Mouse (Mus musculus): ENCODE measurements around the gene Olfr250.
"Not testable (repeated sequence)": the region's sequence is repeated elsewhere in the genome, so short reads cannot be mapped to it uniquely, and the experiment has no call there.

Olfr250 gene

GRCm38 (mm10) chr9:38366596-38366995 lies at the start of gene Olfr250:
Gene Olfr250 (plus strand): TSS chr9:38366896.
- no peak for DNase-seq (ENCODE audit: low spot score in 2 of 2)

- no peak for DNase-seq (ENCODE audit: low spot score in 2 of 2)
Observed at GRCm38 (mm10) chr9:38328760-38329159, 37.9 kb upstream of the Olfr250 start, which contains the start of gene Olfr25. Gene Olfr25 (plus strand): TSS chr9:38329060.

DNA sequence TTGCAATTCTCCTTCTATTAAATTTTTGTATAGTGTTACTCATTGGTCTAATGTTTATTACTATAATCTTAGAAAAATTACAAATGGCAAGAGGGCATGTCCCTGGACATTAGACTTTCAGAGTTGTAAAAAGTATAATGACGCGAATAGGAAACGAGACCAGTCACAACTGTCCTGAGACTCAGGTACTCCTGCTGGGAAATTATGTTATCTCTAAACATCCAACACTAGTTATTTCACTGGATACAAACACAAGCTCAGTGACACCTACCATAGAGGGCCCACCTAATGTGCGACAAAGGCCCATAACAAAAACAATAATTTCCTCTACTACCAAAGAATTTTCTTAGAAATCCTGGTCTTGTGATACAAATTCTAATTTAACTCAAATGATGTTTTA lies 18.6 kb upstream of the Olfr250 start, which contains the start of gene Olfr898:
Gene Olfr898 (plus strand): TSS at position 301 of the 400 bp plus-strand sequence.
- no peak for DNase-seq (ENCODE audit: low spot score in 2 of 2)

DNA sequence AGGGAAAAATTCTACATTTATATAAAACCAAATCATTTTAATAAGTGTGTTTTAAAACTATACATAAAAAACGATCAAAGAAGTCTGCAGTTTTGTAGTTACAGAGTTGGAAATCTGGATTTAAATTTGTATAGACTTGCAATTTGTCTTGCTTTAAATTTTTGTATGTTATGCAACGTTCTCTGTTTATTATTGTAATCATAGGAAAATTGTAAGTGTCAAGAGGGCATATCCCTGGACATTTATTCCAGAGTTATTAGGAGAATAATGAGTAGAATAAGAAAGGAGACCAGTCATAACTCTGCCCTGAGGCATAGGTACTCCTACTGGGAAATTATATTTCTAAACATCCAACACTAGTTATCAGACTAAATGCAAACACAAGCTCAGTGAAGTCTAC lies 10.1 kb downstream of the Olfr250 start, which contains the start of gene Olfr251:
Gene Olfr251 (plus strand): TSS at position 301 of the 400 bp plus-strand sequence.
- DNase-seq (ENCODE audit: low spot score in 2 of 2): no peak

DNA sequence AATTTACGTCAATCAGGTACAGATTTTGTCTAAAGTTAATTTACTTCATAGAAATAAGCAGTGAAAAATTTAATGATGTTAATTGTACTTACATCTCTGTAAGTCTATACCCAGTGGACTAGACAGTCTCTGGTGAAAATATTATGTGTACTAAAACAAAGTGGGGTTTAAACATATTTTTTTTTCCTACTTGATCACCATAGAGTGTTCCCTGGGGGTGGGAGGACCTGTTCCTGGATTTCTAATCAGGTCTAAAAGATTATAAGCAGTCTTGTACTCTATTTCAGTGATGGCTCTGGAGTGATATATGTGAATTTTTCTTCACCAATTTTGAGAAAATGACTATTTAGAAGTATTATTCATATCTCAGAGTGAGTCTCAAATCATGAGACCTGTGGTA lies 34.7 kb downstream of the Olfr250 start, which contains the start of gene Olfr147:
Gene Olfr147 (plus strand): TSS at position 301 of the 400 bp plus-strand sequence.
- no peak for DNase-seq (ENCODE audit: low spot score in 2 of 2)

GRCm38 (mm10) chr9:38407502-38407901 lies 40.8 kb downstream of the Olfr250 start:
- not testable (repeated sequence) for DNase-seq (ENCODE audit: low spot score in 2 of 2)

DNA sequence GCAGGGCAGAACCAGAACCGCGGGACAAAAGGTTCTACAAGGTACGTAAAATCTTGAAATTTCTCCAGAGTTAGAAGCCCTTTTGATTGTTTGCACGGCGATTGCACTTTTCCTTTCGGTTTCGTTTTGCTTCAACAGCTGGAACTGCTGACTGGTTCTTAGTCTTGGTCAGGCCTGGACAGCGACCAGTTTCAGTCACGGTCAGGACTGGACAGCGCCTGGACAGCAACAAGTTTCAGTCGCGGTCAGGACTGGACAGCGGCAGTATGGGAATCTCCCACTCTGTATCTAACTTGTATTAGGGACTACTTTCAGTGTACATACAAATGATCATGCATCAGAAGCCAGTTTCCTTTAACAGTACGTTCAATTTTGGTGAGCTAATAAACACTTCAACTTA lies 46.8 kb downstream of the Olfr250 start:
- DNase-seq (ENCODE audit: low spot score in 2 of 2): not testable (repeated sequence)
